Mouse (Mus musculus): ENCODE measurements at regions not wholly inside any gene's neighbourhood (a gene's known extent, or its start where the extent isn't known, plus 50 kb on each side); places are given as distances from the start of the nearest gene placed in this dataset.

DNA sequence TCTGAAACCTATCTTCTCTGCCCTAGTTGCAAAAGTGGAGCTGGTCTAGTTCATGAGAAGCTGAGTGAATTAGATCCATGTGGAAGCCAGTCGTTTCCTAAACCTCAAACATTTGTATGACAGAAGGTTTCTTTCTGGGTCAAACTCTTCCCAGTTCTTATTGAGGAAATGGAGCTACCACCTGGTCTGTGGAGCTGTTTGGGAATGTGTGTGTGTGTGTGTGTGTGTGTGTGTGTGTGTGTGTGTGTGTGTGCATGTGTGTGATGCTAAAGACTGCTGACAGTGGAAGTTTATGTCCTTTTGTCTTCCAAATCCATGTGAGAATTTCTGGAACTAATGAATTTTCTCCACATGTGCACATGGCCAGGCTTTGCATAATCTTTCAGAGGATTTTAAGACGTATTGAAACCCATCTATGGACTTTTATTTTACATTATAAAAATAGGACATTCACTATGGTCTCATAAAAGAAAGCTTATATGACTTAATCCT is 324.9 kb upstream of the Nr2f1 start:
- TF ChIP-seq EP300 (IDR thresholded peaks at IDR 0.05; ENCODE audit: insufficient read depth, low read depth, low read length) = no peak
- TF ChIP-seq POLR2A (IDR thresholded peaks at IDR 0.05; ENCODE audit: insufficient read depth, low read length) = no peak

Measured in ES-Bruce4 (cell line).